Mouse (Mus musculus) heart, embryonic 14.5 days (tissue): ENCODE results near the gene Sf3a1. TPM values are rescaled to one million over a fixed set of nuclear protein-coding genes. Genes with fewer than 3 reads are reported as not detected.

ENCODE experiments used
- microRNA-seq: library from miRNA; unstranded; fragments of <30 nt; microRNA quantifications from one replicate; pipeline ENCODE4, GENCODE M21; 2016
- polyA plus RNA-seq: library from polyadenylated mRNA; unstranded; fragments of >200 nt; fragmentation: Nextera tagmentation; extraction: Ambion mirVana; gene quantifications from 2 replicates; pipeline ENCODE4 v1.2.1, GENCODE M21; 2014

The Sf3a1 gene
- polyA plus RNA-seq, 1 experiment from 2014 or later: 31.6 TPM

Small RNAs within 50 kb of the gene (microRNA-seq; reads per million reads assigned to microRNA genes)
- gene Mir3060: 6.7 reads per million, percentile 17 among the genes with 10 or more reads in this experiment

Other genes with a start within 250 kb of the Sf3a1 start
- 3.0 and 3.4 TPM in 2 replicates for gene Slc35e4, start 245.7 kb upstream of the Sf3a1 start, polyA plus RNA-seq
- gene Tcn2, start 228.2 kb upstream of the Sf3a1 start, polyA plus RNA-seq: 82.3 and 91.6 TPM in 2 replicates
- 37.7 and 41.3 TPM in 2 replicates for gene Pes1, start 196.4 kb upstream of the Sf3a1 start, polyA plus RNA-seq
- not detected in 2 replicates for gene 4930556J24Rik, start 183.6 kb upstream of the Sf3a1 start, polyA plus RNA-seq
- 0.20 TPM in 1 of 2 replicates, not detected in the other for gene Gal3st1, start 176.7 kb upstream of the Sf3a1 start, polyA plus RNA-seq
- not detected in 2 replicates for gene Sec14l4, start 128.9 kb upstream of the Sf3a1 start, polyA plus RNA-seq
- not detected in 2 replicates for gene Sec14l3, start 95.5 kb upstream of the Sf3a1 start, polyA plus RNA-seq
- 28.8 and 32.3 TPM in 2 replicates for gene Mtfp1, start 64.9 kb upstream of the Sf3a1 start, polyA plus RNA-seq
- 0.58 TPM in 2 replicates for gene Sec14l2, start 36.9 kb upstream of the Sf3a1 start, polyA plus RNA-seq
- 20.6 and 21.2 TPM in 2 replicates for gene Rnf215, start 25.1 kb upstream of the Sf3a1 start, polyA plus RNA-seq
- gene Ccdc157, start 57 bp upstream of the Sf3a1 start, polyA plus RNA-seq: 3.0 and 3.2 TPM in 2 replicates
- 10.0 and 10.3 TPM in 2 replicates for gene Tbc1d10a, start 26.4 kb downstream of the Sf3a1 start, polyA plus RNA-seq
- gene Castor1, start 57.9 kb downstream of the Sf3a1 start, polyA plus RNA-seq: 5.7 and 5.9 TPM in 2 replicates
- not detected in 2 replicates for gene Osm, start 76.1 kb downstream of the Sf3a1 start, polyA plus RNA-seq
- 0.24 TPM in 1 of 2 replicates, not detected in the other for gene Lif, start 97.2 kb downstream of the Sf3a1 start, polyA plus RNA-seq